Mouse (Mus musculus) embryonic facial prominence, embryonic 11.5 days (tissue): ENCODE results near the gene Kremen1. TPM values are rescaled to one million over a fixed set of nuclear protein-coding genes. Genes with fewer than 3 reads are reported as not detected.
A peak's percentile ranks its signal among the peaks of the same experiment; 100 is the strongest.

Source experiments
- ATAC-seq: fragments of 200-750 bp; cut with Nextera tagmentation; replicated peaks from 2 replicates; pipeline ENCODE4 v1.8.0; 2017; ENCODE audit warnings: low read depth; ENCODE audit not compliant: insufficient number of reproducible peaks, low FRiP score, low TSS enrichment
- DNase-seq: peaks from one replicate; pipeline ENCODE4 v3.0.0-alpha.2; 2015; ENCODE audit warnings: low spot score
- H3K27ac ChIP-seq: fragments of 300-500 bp; sonication (generic); replicated peaks from 2 replicates; pipeline ENCODE4 v1.5.1; 2014; ENCODE audit warnings: mild to moderate bottlenecking, low read depth, low read length, control low read depth
- H3K27me3 ChIP-seq: fragments of 300-500 bp; sonication (generic); 2 replicates; pipeline ENCODE4 v1.6.1; 2014; ENCODE audit warnings: mild to moderate bottlenecking, low read length, moderate library complexity, mixed read lengths; ENCODE audit not compliant: control insufficient read depth, insufficient read depth
- H3K36me3 ChIP-seq: fragments of 300-500 bp; sonication (generic); replicated peaks from 2 replicates; pipeline ENCODE4 v1.6.1; 2014; ENCODE audit warnings: low read depth, mild to moderate bottlenecking, low read length, moderate library complexity, mixed read lengths; ENCODE audit not compliant: control insufficient read depth, insufficient read depth
- H3K4me1 ChIP-seq: fragments of 300-500 bp; sonication (generic); 2 replicates; pipeline ENCODE4 v1.6.1; 2014; ENCODE audit warnings: low read length, mixed read lengths; ENCODE audit not compliant: control insufficient read depth, insufficient read depth
- H3K4me2 ChIP-seq: fragments of 300-500 bp; sonication (generic); 2 replicates; pipeline ENCODE4 v1.6.1; 2014; ENCODE audit warnings: low read depth, mild to moderate bottlenecking, control low read depth, low read length, moderate library complexity
- H3K4me3 ChIP-seq: fragments of 300-500 bp; sonication (generic); 2 replicates; pipeline ENCODE4 v1.5.1; 2014; ENCODE audit warnings: low read depth, low read length, control low read depth
- H3K9ac ChIP-seq: fragments of 300-500 bp; sonication (generic); replicated peaks from 2 replicates; pipeline ENCODE4 v1.6.1; 2014; ENCODE audit warnings: mild to moderate bottlenecking, control low read depth, low read length
- H3K9me3 ChIP-seq: fragments of 300-500 bp; sonication (generic); replicated peaks from 2 replicates; pipeline ENCODE4 v1.6.1; 2016; ENCODE audit warnings: mild to moderate bottlenecking, low read length, inconsistent platforms, mixed read lengths; ENCODE audit not compliant: control insufficient read depth
- WGBS: fragments of 180-500 bp; shearing (Covaris S2); extraction: QIAGEN DNeasy Blood & Tissue Kit; methylation state at CpG from one replicate; pipeline ENCODE4 v1.1.7; 2014; 5-methylcytosine and 5-hydroxymethylcytosine counted together
- polyA plus RNA-seq: library from polyadenylated mRNA; unstranded; fragments of >200 nt; fragmentation: Nextera tagmentation; extraction: Ambion mirVana; gene quantifications from 2 replicates; pipeline ENCODE4 v1.2.1, GENCODE M21; 2014

Gene Kremen1
- polyA plus RNA-seq, 1 experiment from 2014 or later = 7.1 TPM

DNA sequence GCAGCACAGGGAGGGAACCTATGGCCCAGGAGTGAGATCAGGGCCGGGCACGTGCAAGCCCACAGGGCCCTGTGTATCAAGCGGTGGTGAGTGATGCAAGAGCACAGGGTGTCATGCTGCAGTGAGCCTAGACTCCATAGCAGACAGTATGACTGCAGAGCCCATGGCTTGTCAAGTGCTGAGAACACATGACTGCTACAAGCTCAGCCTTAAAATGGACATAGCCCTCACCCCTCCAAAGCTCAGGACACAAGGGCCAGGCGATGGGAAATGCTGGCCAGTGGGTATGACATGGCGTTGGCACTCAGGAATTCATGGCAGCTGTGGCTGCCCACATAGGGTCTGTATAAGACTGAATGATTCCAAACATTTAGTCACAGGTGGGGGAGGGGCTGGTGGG lies 64.3 kb downstream of the Kremen1 start:
- no peak for DNase-seq
- H3K9ac ChIP-seq = peak overlapping the region; percentile 9; the same call in 1 of the 2 replicates
- no peak overlapping the region for H3K27ac ChIP-seq
- H3K9me3 ChIP-seq = no peaks in the 10 kb centered on the region
- 83% methylated on average over 5 of the region's 5 CpGs for WGBS
- H3K4me2 ChIP-seq = no peak overlapping the region
- no peak overlapping the region for H3K4me3 ChIP-seq
- no peaks in the 10 kb centered on the region for H3K27me3 ChIP-seq
- ATAC-seq = no peak; the same call in 1 of the 2 replicates
- H3K4me1 ChIP-seq = no peaks in the 10 kb centered on the region; the same call in none of the 2 replicates
- no peaks in the 10 kb centered on the region for H3K36me3 ChIP-seq

DNA sequence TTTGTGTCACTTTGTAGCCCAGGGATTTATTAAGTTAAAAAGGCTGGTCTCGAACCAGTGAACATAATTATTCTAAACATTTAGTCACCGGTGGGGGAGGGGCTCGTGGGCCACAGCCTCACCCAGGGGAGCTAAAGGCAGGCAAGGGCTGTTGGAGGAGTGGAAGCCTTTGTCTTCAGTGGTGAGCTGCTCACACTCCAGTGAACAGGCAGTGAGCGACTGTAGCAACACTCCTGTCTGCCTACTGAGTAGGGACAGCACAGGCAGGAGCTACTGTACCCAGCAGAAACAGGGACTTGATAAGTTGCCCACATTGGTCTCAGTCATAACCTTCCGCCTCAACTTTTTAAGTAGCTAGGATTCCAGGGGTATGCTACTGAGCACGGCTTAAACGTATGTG lies 64.8 kb downstream of the Kremen1 start:
- Histone ChIP-seq H3K9ac (peak overlapping the region; percentile 9; the same call in 1 of the 2 replicates), H3K27me3 (no peaks in the 10 kb centered on the region), H3K4me2 (no peak overlapping the region), H3K4me1 (no peaks in the 10 kb centered on the region; the same call in 1 of the 2 replicates), H3K36me3 (no peaks in the 10 kb centered on the region), H3K27ac (no peak overlapping the region), H3K4me3 (no peak overlapping the region), H3K9me3 (no peaks in the 10 kb centered on the region)
- WGBS = 67% methylated on average over 7 of the region's 7 CpGs
- no peak for DNase-seq
- ATAC-seq = no peak; the same call in 1 of the 2 replicates

DNA sequence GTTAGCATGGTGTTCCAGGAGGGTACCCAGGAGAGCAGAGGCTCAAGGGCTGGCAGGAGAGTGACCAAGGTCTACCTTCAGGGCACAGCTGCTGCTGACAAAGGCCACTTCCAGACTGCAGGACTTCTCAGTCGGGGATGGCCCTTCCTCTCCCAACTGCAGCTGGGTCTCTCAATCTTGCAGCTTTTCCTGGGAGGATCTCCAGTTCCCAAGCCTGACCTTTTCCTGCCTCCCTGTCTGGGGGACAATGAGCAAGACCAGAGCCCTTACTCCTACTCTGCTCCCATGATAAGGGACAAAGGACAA lies 67.8 kb downstream of the Kremen1 start:
- Histone ChIP-seq H3K9ac (no peak overlapping the region), H3K4me1 (peaks cover 2% of the 10 kb centered on the region; the same call in 1 of the 2 replicates), H3K27me3 (no peaks in the 10 kb centered on the region), H3K27ac (no peak overlapping the region), H3K4me3 (no peak overlapping the region), H3K4me2 (no peak overlapping the region), H3K9me3 (no peaks in the 10 kb centered on the region), H3K36me3 (no peaks in the 10 kb centered on the region)
- DNase-seq (no peak), ATAC-seq (no peak)
- WGBS = 47% methylated on average over 1 of the region's 1 CpGs

DNA sequence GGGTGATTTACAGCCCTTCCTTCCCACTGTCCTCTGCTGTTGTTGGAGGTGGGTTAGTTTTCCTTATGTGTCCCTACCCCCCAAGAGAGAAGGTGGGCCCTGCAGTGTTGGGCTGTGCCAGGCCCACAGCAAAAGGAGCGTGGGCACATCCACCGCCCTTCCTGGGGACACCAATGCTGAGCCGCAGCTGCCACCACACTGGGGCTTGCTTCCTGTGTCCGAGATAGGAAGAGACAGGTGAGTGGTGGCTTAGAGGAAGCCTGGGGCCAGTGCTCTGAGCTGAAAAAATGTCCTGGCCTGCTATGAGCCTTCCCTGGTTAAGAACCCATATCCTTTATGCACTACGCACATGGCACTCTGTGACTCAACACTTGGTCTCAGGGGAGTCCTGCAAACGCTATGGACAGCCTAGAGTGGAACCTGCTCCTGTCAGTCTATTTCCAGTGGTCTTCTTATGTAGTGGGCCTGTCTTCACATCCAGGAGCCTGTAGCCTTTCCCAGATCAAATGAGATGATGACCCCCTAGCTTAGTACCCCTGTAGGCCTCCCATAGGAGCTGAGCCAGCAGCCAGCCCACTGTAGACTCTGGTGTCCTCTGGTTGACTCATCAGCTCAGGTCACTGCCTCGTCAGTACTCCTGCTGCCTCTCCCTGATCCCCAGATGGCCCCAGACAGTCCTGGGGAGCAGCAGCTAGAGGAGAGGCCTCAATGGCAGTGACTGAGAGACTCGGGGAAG lies 68.3 kb downstream of the Kremen1 start:
- H3K27ac ChIP-seq = no peak overlapping the region

DNA sequence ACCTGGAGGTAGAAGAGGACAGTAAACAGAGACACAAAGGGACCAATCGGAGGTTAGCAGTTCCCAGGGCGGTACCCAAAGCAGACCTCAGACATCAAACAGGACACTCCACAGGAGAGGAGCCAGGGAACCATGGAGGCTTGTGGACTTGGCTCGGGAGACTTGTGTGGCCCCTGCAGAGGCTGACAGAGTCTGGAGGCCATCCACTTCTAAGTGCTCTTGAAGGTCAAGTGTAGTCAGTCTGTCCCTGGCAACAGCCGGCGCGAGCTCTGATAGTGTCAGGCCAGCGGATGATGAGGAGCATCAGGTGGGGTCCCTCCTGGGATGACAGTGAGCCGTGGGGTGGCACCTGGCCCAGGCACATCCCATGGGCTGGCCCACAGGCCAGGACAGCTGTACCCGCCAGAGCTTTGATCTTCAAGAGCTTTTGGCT lies 69.3 kb downstream of the Kremen1 start:
- Histone ChIP-seq H3K36me3 (no peaks in the 10 kb centered on the region), H3K4me3 (no peak overlapping the region), H3K9ac (no peak overlapping the region), H3K27me3 (no peaks in the 10 kb centered on the region), H3K4me1 (peaks cover 2% of the 10 kb centered on the region; the same call in 1 of the 2 replicates), H3K4me2 (no peak overlapping the region), H3K27ac (no peak overlapping the region), H3K9me3 (no peaks in the 10 kb centered on the region)
- ATAC-seq (no peak), DNase-seq (no peak)
- WGBS = 71% methylated on average over 9 of the region's 9 CpGs

More for the DNA sequence above, 68.3 kb downstream of the Kremen1 start:
- H3K27me3 ChIP-seq = no peaks in the 10 kb centered on the region
- H3K4me3 ChIP-seq = no peak overlapping the region
- H3K9ac ChIP-seq = no peak overlapping the region
- H3K9me3 ChIP-seq = no peaks in the 10 kb centered on the region
- H3K36me3 ChIP-seq = no peaks in the 10 kb centered on the region
- peaks cover 2% of the 10 kb centered on the region; the same call in 1 of the 2 replicates for H3K4me1 ChIP-seq
- 83% methylated on average over 8 of the region's 8 CpGs for WGBS
- DNase-seq = no peak
- H3K4me2 ChIP-seq = no peak overlapping the region
- no peak for ATAC-seq

DNA sequence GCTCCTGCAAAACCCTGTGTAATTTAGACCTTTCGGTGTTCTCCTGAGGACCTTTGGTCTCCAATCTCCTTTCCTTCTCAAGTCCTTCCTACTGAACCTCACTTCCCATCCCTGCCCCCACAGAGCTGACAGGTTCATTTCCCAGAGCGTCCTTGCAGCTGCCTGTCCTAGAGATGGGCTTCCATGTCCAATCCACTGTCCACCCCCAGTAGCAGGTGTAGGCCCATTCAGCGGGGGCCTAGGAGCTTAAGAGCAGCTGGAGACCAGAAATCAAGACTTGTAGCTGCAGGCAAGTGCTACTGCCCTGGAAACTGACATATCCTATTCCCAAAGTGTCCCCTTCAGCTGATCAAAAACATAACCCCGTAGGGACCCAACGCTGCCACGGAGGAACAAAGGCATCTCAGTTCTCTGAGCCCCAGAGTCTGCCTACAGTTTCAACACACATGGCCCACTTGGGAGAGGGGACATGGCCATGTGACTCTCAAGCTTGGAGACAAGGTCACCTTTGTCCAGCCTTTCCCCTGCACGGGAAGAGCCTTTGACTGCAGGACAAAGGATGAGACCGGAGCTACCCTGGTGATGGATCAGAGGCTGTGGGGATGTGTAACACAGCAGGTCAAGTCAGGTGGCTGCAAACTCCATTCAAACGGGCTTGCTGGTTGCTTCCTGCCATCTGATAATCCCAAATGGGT lies 72.0 kb downstream of the Kremen1 start:
- WGBS = 32% methylated on average over 9 of the region's 9 CpGs
- DNase-seq = peak; percentile 39
- H3K9ac ChIP-seq = no peak overlapping the region
- H3K9me3 ChIP-seq = no peaks in the 10 kb centered on the region
- ATAC-seq = no peak
- no peak overlapping the region for H3K4me3 ChIP-seq
- H3K27ac ChIP-seq = no peak overlapping the region
- H3K4me1 ChIP-seq = peaks cover 2% of the 10 kb centered on the region; the same call in 1 of the 2 replicates
- H3K4me2 ChIP-seq = no peak overlapping the region
- H3K27me3 ChIP-seq = no peaks in the 10 kb centered on the region
- no peaks in the 10 kb centered on the region for H3K36me3 ChIP-seq

DNA sequence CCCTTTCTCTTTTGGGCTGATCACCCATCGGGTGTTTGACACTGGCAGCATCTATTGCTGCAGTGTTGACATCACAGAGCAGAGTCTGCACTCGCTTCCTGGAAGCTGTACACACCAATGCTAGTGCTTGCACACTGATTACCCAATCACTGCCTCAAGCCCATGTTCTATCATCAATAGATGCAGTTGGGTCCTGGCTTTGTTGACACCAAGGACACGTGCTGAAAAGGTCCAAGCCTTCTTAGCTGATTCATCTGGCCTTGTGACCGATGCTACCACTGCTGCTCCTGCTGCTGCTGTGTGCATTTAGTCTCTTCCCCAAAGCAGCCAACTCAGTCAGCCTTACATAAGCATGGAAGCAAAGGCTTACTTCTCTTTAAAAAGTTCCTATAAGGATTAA lies 73.2 kb downstream of the Kremen1 start:
- Histone ChIP-seq H3K4me1 (peaks cover 2% of the 10 kb centered on the region; the same call in 1 of the 2 replicates), H3K9me3 (no peaks in the 10 kb centered on the region), H3K36me3 (no peaks in the 10 kb centered on the region), H3K27ac (no peak overlapping the region), H3K9ac (no peak overlapping the region), H3K4me2 (no peak overlapping the region), H3K4me3 (no peak overlapping the region), H3K27me3 (no peaks in the 10 kb centered on the region)
- WGBS = 87% methylated on average over 4 of the region's 4 CpGs
- DNase-seq (no peak), ATAC-seq (no peak)

DNA sequence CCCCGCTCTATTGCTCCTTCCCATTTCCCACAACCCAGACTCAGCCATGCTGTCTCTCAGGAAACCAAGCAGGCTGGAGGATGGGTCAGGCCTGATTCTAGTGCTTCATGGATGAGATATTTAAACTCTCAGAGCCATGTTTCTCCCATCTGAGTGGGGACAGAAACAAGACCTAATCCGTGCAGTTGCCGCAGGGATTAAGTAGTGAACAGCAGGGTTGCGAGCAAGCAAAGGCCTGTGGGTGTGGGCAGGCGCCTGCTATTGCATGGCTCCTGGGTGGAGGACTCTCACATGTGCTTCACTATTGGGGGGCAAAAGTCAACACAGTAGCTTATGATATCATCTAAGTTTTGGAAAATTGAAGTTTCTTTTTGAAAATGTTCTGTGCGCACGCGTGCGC lies 76.5 kb downstream of the Kremen1 start:
- H3K36me3 ChIP-seq = no peaks in the 10 kb centered on the region
- H3K4me3 ChIP-seq = no peak overlapping the region
- 83% methylated on average over 9 of the region's 9 CpGs for WGBS
- no peak overlapping the region for H3K9ac ChIP-seq
- no peaks in the 10 kb centered on the region for H3K9me3 ChIP-seq
- DNase-seq (no peak), ATAC-seq (no peak)
- H3K27ac ChIP-seq = 0 out of 2 replicates have a peak overlapping the region, but pooled peaks have one; percentile 64
- H3K4me2 ChIP-seq = no peak overlapping the region
- no peaks in the 10 kb centered on the region for H3K27me3 ChIP-seq
- 0 out of 2 replicates have a peak, but pooled peaks cover 2% of the 10 kb centered on the region for H3K4me1 ChIP-seq
